Mouse (Mus musculus) T-cell, adult 66 days (primary cell): ENCODE measurements around the gene Zfp365. TPM values are rescaled to one million over a fixed set of nuclear protein-coding genes. Genes with fewer than 3 reads are reported as not detected.

ENCODE experiments used
- total RNA-seq, 2 experiments: library from RNA; stranded (reverse); gene quantifications; 3 replicates in 1 of 2; 4 replicates in 1 of 2; pipeline ENCODE4 v1.2.4; 2023

Gene Zfp365
- total RNA-seq = 1 to 10 TPM; 5.7 to 6.3 TPM

GRCm38 (mm10) chr10:67912337-67912776, at the start of gene Zfp365:
Gene Zfp365 (minus strand): TSS chr10:67912662.

Other genes with a start within 250 kb of the Zfp365 start
- 1 to 10 TPM; 1.1 to 1.3 TPM for gene Rtkn2, start 66.9 kb upstream of the Zfp365 start, total RNA-seq